Mouse (Mus musculus): ENCODE results near the gene Cpn1. TPM values are rescaled to one million over a fixed set of nuclear protein-coding genes. Genes with fewer than 3 reads are reported as not detected.

Cpn1 gene
- total and polyA plus RNA-seq, 3 experiments, result 0.27 to 0.33 TPM; not detected in 1

- no peak for TF ChIP-seq ZC3H11A (IDR thresholded peaks at IDR 0.05; ENCODE audit: low read depth, low read length)
- no peak for TF ChIP-seq POLR2A (IDR thresholded peaks at IDR 0.05; ENCODE audit: control insufficient read depth in 1 of 2, insufficient read depth in 1 of 2, low read depth in 1 of 2, low read length in 2 of 2, poor library complexity in 1 of 2)
- TF ChIP-seq BHLHE40 (IDR thresholded peaks at IDR 0.05; ENCODE audit: borderline replicate concordance, low read depth, low read length), result no peak
- no peak for TF ChIP-seq SIN3A (IDR thresholded peaks at IDR 0.05; ENCODE audit: low read length)
- TF ChIP-seq EP300 (IDR thresholded peaks at IDR 0.05; ENCODE audit: low read depth in 1 of 2, low read length in 2 of 2), result no peak
- TF ChIP-seq TAL1 (IDR thresholded peaks at IDR 0.05; ENCODE audit: low read length), result no peak
- Histone ChIP-seq H3K4me1 (ENCODE audit: control insufficient read depth in 1 of 2, insufficient read depth in 2 of 2, low read length in 2 of 2) (peaks cover 0 to 8% of the 10 kb centered on the region in 2 experiments; a peak in 2 of 4 replicates), H3K9ac (ENCODE audit: control insufficient read depth, low read depth, low read length, poor library complexity, severe bottlenecking) (no peak overlapping the region), H3K4me3 (ENCODE audit: control insufficient read depth in 1 of 2, insufficient read depth in 1 of 2, low read depth in 2 of 2, low read length in 2 of 2) (no peak overlapping the region), H3K27ac (ENCODE audit: control insufficient read depth, low read depth, low read length) (no peak overlapping the region), H3K79me2 (ENCODE audit: control insufficient read depth, insufficient read depth, low read length, poor library complexity) (no peaks in the 10 kb centered on the region), H3K36me3 (ENCODE audit: control insufficient read depth in 1 of 2, insufficient read depth in 2 of 2, low read length in 2 of 2) (no peaks in the 10 kb centered on the region), H3K27me3 (ENCODE audit: control insufficient read depth in 1 of 2, insufficient read depth in 2 of 2, low read length in 2 of 2) (no peaks in the 10 kb centered on the region), H3K9me3 (replicated peaks; ENCODE audit: insufficient read depth, low read length) (no peaks in the 10 kb centered on the region)
- no peak for DNase-seq (ENCODE audit: low read depth, low spot score)
Observed at GRCm38 (mm10) chr19:43927057-43927456, 59.3 kb downstream of the Cpn1 start.

- Histone ChIP-seq H3K79me2 (ENCODE audit: control insufficient read depth, insufficient read depth, low read length, poor library complexity) (no peaks in the 10 kb centered on the region), H3K27ac (ENCODE audit: control insufficient read depth, low read depth, low read length) (no peak overlapping the region)
- TF ChIP-seq MAX (IDR thresholded peaks at IDR 0.05; ENCODE audit: low read length) (peak; percentile 44; the same call in 1 of the 2 replicates), KAT2A (conservative IDR thresholded peaks at IDR 0.05; ENCODE audit: low read depth, low read length) (no peak)
Observed at GRCm38 (mm10) chr19:43926141-43926987, 60.0 kb downstream of the Cpn1 start.

GRCm38 (mm10) chr19:43924361-43924760, 62.0 kb downstream of the Cpn1 start:
- TF ChIP-seq MAFK (IDR thresholded peaks at IDR 0.05; ENCODE audit: borderline replicate concordance, low read depth, low read length) (no peak), UBTF (IDR thresholded peaks at IDR 0.05; ENCODE audit: borderline replicate concordance, insufficient read depth, low read depth, low read length) (no peak), SIN3A (IDR thresholded peaks at IDR 0.05; ENCODE audit: low read length) (no peak), TCF12 (IDR thresholded peaks at IDR 0.05; ENCODE audit: low read depth, low read length) (no peak), ZNF384 (IDR thresholded peaks at IDR 0.05; ENCODE audit: low read depth, low read length) (no peak), ETS1 (IDR thresholded peaks at IDR 0.05; ENCODE audit: low read depth, low read length) (no peak), MAZ (IDR thresholded peaks at IDR 0.05; ENCODE audit: low read depth, low read length) (no peak), NELFE (IDR thresholded peaks at IDR 0.05; ENCODE audit: low read depth, low read length) (no peak), MEF2A (IDR thresholded peaks at IDR 0.05; ENCODE audit: extremely low read depth, insufficient replicate concordance, low read depth, low read length, poor library complexity, severe bottlenecking) (no peak), MAX (IDR thresholded peaks at IDR 0.05; ENCODE audit: low read length) (no peak), POLR2A (IDR thresholded peaks at IDR 0.05; ENCODE audit: control insufficient read depth in 1 of 2, insufficient read depth in 1 of 2, low read depth in 1 of 2, low read length in 2 of 2, poor library complexity in 1 of 2) (no peak)

More at GRCm38 (mm10) chr19:43926141-43926987, 60.0 kb downstream of the Cpn1 start:
- H3K27me3 ChIP-seq (ENCODE audit: control insufficient read depth in 1 of 2, insufficient read depth in 2 of 2, low read length in 2 of 2), result no peaks in the 10 kb centered on the region
- peaks cover 1 to 8% of the 10 kb centered on the region in 2 experiments; a peak in 2 of 4 replicates for H3K4me1 ChIP-seq (ENCODE audit: control insufficient read depth in 1 of 2, insufficient read depth in 2 of 2, low read length in 2 of 2)
- H3K9ac ChIP-seq (ENCODE audit: control insufficient read depth, low read depth, low read length, poor library complexity, severe bottlenecking), result no peak overlapping the region
- DNase-seq (ENCODE audit: low read depth, low spot score), result peak; percentile 49
- no peaks in the 10 kb centered on the region for H3K9me3 ChIP-seq (replicated peaks; ENCODE audit: insufficient read depth, low read length)
- H3K36me3 ChIP-seq (ENCODE audit: control insufficient read depth in 1 of 2, insufficient read depth in 2 of 2, low read length in 2 of 2), result no peaks in the 10 kb centered on the region
- H3K4me3 ChIP-seq (ENCODE audit: control insufficient read depth in 1 of 2, insufficient read depth in 1 of 2, low read depth in 2 of 2, low read length in 2 of 2), result no peak overlapping the region; a peak in 1 of 4 replicates

More at GRCm38 (mm10) chr19:43924361-43924760, 62.0 kb downstream of the Cpn1 start:
- Histone ChIP-seq H3K27ac (ENCODE audit: control insufficient read depth, low read depth, low read length) (no peak overlapping the region), H3K9ac (ENCODE audit: control insufficient read depth, low read depth, low read length, poor library complexity, severe bottlenecking) (no peak overlapping the region), H3K79me2 (ENCODE audit: control insufficient read depth, insufficient read depth, low read length, poor library complexity) (no peaks in the 10 kb centered on the region), H3K27me3 (ENCODE audit: control insufficient read depth in 1 of 2, insufficient read depth in 2 of 2, low read length in 2 of 2) (no peaks in the 10 kb centered on the region), H3K36me3 (ENCODE audit: control insufficient read depth in 1 of 2, insufficient read depth in 2 of 2, low read length in 2 of 2) (no peaks in the 10 kb centered on the region), H3K9me3 (replicated peaks; ENCODE audit: insufficient read depth, low read length) (no peaks in the 10 kb centered on the region), H3K4me1 (ENCODE audit: control insufficient read depth in 1 of 2, insufficient read depth in 2 of 2, low read length in 2 of 2) (peaks cover 2 to 8% of the 10 kb centered on the region in 2 experiments; a peak in 2 of 4 replicates), H3K4me3 (ENCODE audit: control insufficient read depth in 1 of 2, insufficient read depth in 1 of 2, low read depth in 2 of 2, low read length in 2 of 2) (no peak overlapping the region)
- DNase-seq (ENCODE audit: low read depth, low spot score), result peak; percentile 53

Measured in MEL (cell line).